Mouse (Mus musculus) neural tube, embryonic 11.5 days (tissue): ENCODE measurements at regions not wholly inside any gene's neighbourhood (a gene's known extent, or its start where the extent isn't known, plus 50 kb on each side); places are given as distances from the start of the nearest gene placed in this dataset.

Experiments used
- ATAC-seq: fragments of 200-750 bp; cut with Nextera tagmentation; 2 replicates; pipeline ENCODE4 v1.8.0; 2017; ENCODE audit warnings: moderate number of reproducible peaks, mild to moderate bottlenecking, moderate TSS enrichment, moderate library complexity; ENCODE audit not compliant: insufficient read depth, low FRiP score, low TSS enrichment
- DNase-seq: peaks from one replicate; pipeline ENCODE4 v3.0.0-alpha.2; 2015; ENCODE audit warnings: low spot score
- H3K27ac ChIP-seq: fragments of 300-500 bp; sonication (generic); 2 replicates; pipeline ENCODE4 v1.5.1; 2014; ENCODE audit warnings: low read depth, mild to moderate bottlenecking, low read length
- H3K27me3 ChIP-seq: fragments of 300-500 bp; sonication (generic); 2 replicates; pipeline ENCODE4 v1.6.1; 2014; ENCODE audit warnings: mild to moderate bottlenecking, low read length, mixed read lengths; ENCODE audit not compliant: control insufficient read depth, insufficient read depth
- H3K36me3 ChIP-seq: fragments of 300-500 bp; sonication (generic); 2 replicates; pipeline ENCODE4 v1.6.1; 2014; ENCODE audit warnings: mild to moderate bottlenecking, low read length, moderate library complexity, mixed read lengths; ENCODE audit not compliant: control insufficient read depth, insufficient read depth
- H3K4me1 ChIP-seq: fragments of 300-500 bp; sonication (generic); 2 replicates; pipeline ENCODE4 v1.6.1; 2014; ENCODE audit warnings: low read length, mixed read lengths; ENCODE audit not compliant: control insufficient read depth, insufficient read depth
- H3K4me2 ChIP-seq: fragments of 300-500 bp; sonication (generic); 2 replicates; pipeline ENCODE4 v1.6.1; 2014; ENCODE audit warnings: low read depth, mild to moderate bottlenecking, moderate library complexity
- H3K4me3 ChIP-seq: fragments of 300-500 bp; sonication (generic); 2 replicates; pipeline ENCODE4 v1.5.1; 2014; ENCODE audit warnings: low read depth, low read length
- H3K9ac ChIP-seq: fragments of 300-500 bp; sonication (generic); 2 replicates; pipeline ENCODE4 v1.6.1; 2014; ENCODE audit warnings: mild to moderate bottlenecking, low read length
- H3K9me3 ChIP-seq: fragments of 300-500 bp; sonication (generic); 2 replicates; pipeline ENCODE4 v1.6.1; 2016; ENCODE audit warnings: low read length; ENCODE audit not compliant: control insufficient read depth
- WGBS: fragments of 180-500 bp; shearing (Covaris S2); extraction: QIAGEN DNeasy Blood & Tissue Kit; methylation state at CpG from one replicate; pipeline ENCODE4 v1.1.7; 2014; 5-methylcytosine and 5-hydroxymethylcytosine counted together

GRCm38 (mm10) chr12:59497434-59497833, 277.9 kb upstream of the Fbxo33 start:
- ATAC-seq (no peak), DNase-seq (no peak)
- H3K36me3 ChIP-seq: no peaks in the 10 kb centered on the region
- H3K9ac ChIP-seq: no peak overlapping the region
- H3K4me2 ChIP-seq: no peak overlapping the region
- no peak overlapping the region for H3K4me3 ChIP-seq
- no peak overlapping the region for H3K27ac ChIP-seq
- no peaks in the 10 kb centered on the region for H3K27me3 ChIP-seq
- WGBS: 100% methylated on average over 1 of the region's 1 CpGs
- H3K4me1 ChIP-seq: no peaks in the 10 kb centered on the region
- H3K9me3 ChIP-seq: no peaks in the 10 kb centered on the region

DNA sequence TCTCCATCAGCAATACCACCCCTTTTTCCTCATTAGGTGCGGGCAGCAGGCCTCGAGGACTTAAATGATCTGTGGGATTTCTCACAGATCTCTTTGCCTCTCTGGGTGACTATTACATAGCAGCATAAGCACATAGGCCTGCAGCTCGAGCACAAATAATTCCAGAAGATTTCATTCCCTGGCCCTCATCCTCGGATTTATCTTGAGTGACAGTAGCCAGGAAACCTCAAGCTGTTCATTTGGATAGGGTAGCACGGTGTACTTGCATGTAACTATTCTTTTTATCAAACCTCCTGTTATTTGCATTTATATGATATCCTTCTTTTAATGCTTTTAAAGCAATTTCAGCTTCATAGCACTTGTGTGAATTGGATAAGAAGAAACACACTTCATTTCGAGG, 268.5 kb upstream of the Fbxo33 start:
- H3K27ac ChIP-seq: no peak overlapping the region
- no peaks in the 10 kb centered on the region for H3K27me3 ChIP-seq
- no peak overlapping the region for H3K4me2 ChIP-seq
- H3K4me3 ChIP-seq: no peak overlapping the region
- no peak overlapping the region for H3K9ac ChIP-seq
- H3K4me1 ChIP-seq: no peaks in the 10 kb centered on the region
- DNase-seq: no peak
- 86% methylated on average over 6 of the region's 6 CpGs for WGBS
- no peaks in the 10 kb centered on the region for H3K36me3 ChIP-seq
- ATAC-seq: no peak
- no peaks in the 10 kb centered on the region for H3K9me3 ChIP-seq

GRCm38 (mm10) chr12:59487507-59487906, 268.0 kb upstream of the Fbxo33 start:
- H3K36me3 ChIP-seq: no peaks in the 10 kb centered on the region
- H3K4me1 ChIP-seq: no peaks in the 10 kb centered on the region
- H3K4me3 ChIP-seq: no peak overlapping the region
- H3K27me3 ChIP-seq: no peaks in the 10 kb centered on the region
- H3K9ac ChIP-seq: no peak overlapping the region
- no peak overlapping the region for H3K27ac ChIP-seq
- no peak for DNase-seq
- no peak for ATAC-seq
- no peaks in the 10 kb centered on the region for H3K9me3 ChIP-seq
- H3K4me2 ChIP-seq: no peak overlapping the region
- WGBS: 83% methylated on average over 1 of the region's 1 CpGs

- WGBS: 83% methylated on average over 10 of the region's 10 CpGs
Observed at GRCm38 (mm10) chr12:59460997-59461961, 241.8 kb upstream of the Fbxo33 start.

DNA sequence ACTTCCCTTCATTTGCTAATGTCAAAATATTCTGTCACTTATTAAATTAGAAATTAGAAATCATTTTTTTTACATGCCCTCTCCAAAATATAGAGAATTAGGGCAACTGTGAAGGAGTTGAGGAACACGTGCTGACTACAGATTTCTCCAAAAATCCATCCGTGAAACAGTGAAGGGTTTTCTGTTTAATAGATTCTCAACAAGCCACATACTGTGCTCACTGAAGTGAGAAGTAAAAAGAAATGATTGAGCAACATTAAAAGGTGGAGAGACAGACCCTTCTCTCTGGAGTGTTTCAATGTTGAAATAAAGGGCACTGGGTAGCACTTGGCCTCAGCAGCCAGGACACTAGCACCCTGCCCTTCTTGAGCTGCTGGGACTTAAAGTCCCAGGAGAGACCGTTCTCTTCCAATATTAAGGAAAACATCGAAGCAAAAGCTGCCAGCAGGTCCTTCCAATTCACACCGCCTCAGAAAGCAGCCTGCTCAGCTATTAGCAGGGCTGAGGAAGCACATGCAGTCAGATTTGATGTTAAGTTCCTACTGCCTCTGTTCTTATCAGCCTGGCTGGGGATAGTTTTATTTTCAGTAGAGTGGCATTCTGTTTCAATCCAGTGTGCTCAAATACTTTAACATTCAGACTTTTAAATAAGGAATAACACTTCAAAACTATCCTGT, 236.8 kb upstream of the Fbxo33 start:
- Histone ChIP-seq H3K27ac (no peak overlapping the region), H3K9me3 (no peaks in the 10 kb centered on the region), H3K4me2 (no peak overlapping the region), H3K4me3 (no peak overlapping the region), H3K27me3 (no peaks in the 10 kb centered on the region), H3K9ac (no peak overlapping the region), H3K4me1 (no peaks in the 10 kb centered on the region), H3K36me3 (no peaks in the 10 kb centered on the region)
- DNase-seq (no peak), ATAC-seq (no peak)
- 77% methylated on average over 5 of the region's 5 CpGs for WGBS

More at GRCm38 (mm10) chr12:59460997-59461961, 241.8 kb upstream of the Fbxo33 start:
- no peak overlapping the region for H3K9ac ChIP-seq
- H3K27ac ChIP-seq: no peak overlapping the region
- no peak for DNase-seq
- no peaks in the 10 kb centered on the region for H3K36me3 ChIP-seq
- H3K4me1 ChIP-seq: no peaks in the 10 kb centered on the region
- ATAC-seq: no peak
- no peak overlapping the region for H3K4me2 ChIP-seq
- H3K9me3 ChIP-seq: no peaks in the 10 kb centered on the region
- no peak overlapping the region for H3K4me3 ChIP-seq
- no peaks in the 10 kb centered on the region for H3K27me3 ChIP-seq

GRCm38 (mm10) chr12:59415051-59415450, 195.5 kb upstream of the Fbxo33 start:
- no peaks in the 10 kb centered on the region for H3K27me3 ChIP-seq
- no peaks in the 10 kb centered on the region for H3K4me1 ChIP-seq
- H3K4me2 ChIP-seq: no peak overlapping the region
- H3K36me3 ChIP-seq: no peaks in the 10 kb centered on the region
- no peaks in the 10 kb centered on the region for H3K9me3 ChIP-seq
- no peak overlapping the region for H3K4me3 ChIP-seq
- WGBS: 94% methylated on average over 6 of the region's 6 CpGs
- no peak overlapping the region for H3K9ac ChIP-seq
- no peak overlapping the region for H3K27ac ChIP-seq
- ATAC-seq (no peak), DNase-seq (no peak)

DNA sequence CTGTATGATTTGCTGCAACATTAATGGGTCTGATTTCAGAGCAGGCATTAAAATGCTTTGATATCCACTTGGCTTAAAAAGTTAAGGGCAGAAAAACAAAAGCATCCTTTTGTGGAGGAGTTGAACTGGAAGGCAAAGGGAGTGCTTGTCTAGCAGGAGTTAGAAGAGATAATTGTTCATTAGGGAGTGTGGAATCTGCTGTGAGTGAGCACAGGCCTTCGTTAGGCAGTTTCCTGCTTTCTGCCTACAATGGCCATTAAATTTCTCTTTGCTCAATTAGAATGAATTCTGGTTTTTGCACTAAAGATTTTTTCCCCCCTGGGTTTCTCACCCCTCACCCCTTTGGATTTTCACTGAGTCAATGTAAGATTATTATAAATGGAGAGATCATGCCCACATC, 192.0 kb upstream of the Fbxo33 start:
- Histone ChIP-seq H3K27ac (no peak overlapping the region), H3K4me1 (no peaks in the 10 kb centered on the region)
- WGBS: 77% methylated on average over 1 of the region's 1 CpGs

DNA sequence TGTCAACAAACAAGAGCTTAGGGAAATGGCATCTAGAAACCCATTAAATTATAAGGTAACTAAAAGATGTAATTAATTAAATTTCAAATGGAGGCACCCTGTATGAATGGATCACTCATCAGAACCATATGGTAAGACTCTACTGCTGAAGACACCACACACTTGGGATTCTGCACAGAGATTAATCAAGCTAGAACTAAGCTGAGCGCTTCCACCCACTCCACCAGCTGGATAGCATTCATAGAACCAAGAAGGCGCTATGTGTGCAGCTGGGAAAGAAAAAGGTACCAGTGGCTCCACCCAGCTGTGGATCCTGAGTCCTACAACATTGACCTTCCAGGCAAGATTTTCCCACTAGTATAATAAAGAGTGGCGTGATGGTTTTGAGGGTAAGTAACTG, 171.6 kb upstream of the Fbxo33 start:
- DNase-seq (no peak), ATAC-seq (no peak)
- no peaks in the 10 kb centered on the region for H3K4me1 ChIP-seq

More for the DNA sequence above, 192.0 kb upstream of the Fbxo33 start:
- DNase-seq: no peak
- Histone ChIP-seq H3K27me3 (no peaks in the 10 kb centered on the region), H3K9me3 (no peaks in the 10 kb centered on the region), H3K4me3 (no peak overlapping the region), H3K36me3 (no peaks in the 10 kb centered on the region), H3K4me2 (no peak overlapping the region), H3K9ac (no peak overlapping the region)
- ATAC-seq: no peak

More for the DNA sequence above, 171.6 kb upstream of the Fbxo33 start:
- H3K27me3 ChIP-seq: no peaks in the 10 kb centered on the region
- no peak overlapping the region for H3K4me2 ChIP-seq
- WGBS: 90% methylated on average over 3 of the region's 3 CpGs
- H3K36me3 ChIP-seq: no peaks in the 10 kb centered on the region
- no peak overlapping the region for H3K9ac ChIP-seq
- no peak overlapping the region for H3K27ac ChIP-seq
- no peaks in the 10 kb centered on the region for H3K9me3 ChIP-seq
- no peak overlapping the region for H3K4me3 ChIP-seq
